Mouse (Mus musculus): ENCODE data around the gene Ms4a14. TPM values are rescaled to one million over a fixed set of nuclear protein-coding genes. Genes with fewer than 3 reads are reported as not detected.

Gene Ms4a14
- 0.93 TPM for polyA plus RNA-seq (2014; fragmentation: Illumina TruSeq; extraction: RNeasy Lipid Tissue Mini Kit (QIAGEN cat#74804); ENCODE audit: low read depth, low replicate concordance)

DNA sequence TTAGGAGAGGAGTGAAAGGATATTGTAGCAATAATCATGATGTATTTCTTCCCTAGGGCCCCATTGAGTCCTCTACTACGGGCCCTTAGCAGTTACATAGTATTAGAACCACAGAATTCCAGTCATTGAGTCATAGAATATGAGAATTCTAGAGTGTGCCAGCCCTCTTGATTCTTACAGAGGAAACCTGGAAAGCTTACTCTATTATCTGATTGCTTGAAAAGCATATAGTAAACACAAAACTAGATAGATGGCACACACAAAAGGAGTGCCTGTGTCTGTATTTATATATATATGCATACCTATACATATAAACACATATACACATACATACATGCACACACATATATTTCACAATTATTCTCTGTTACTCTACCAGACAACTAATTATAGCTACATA is at the start of gene Ms4a14:
TSS of gene Ms4a14 (minus strand) at position 101 of the 400 bp plus-strand sequence.

DNA sequence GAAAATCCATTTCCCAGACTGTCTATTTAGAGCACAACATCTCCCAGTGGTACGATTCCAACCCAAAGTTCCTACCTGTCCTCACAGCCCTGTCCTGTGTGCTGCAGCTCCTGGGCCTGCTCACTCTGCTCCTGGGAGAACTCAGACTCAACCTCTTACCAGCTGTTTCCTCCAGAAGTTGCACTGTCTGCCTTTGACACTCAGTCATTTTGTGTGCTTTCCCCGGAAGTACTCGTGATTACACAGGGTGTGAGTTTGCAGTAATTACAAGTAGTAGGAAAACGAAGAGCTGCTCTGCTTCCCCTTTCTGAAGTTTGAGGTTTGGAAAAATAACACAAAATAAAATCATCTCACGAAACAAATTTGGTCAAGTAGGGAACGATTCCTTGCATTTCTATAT is 21.7 kb upstream of the Ms4a14 start, which contains the start of gene Ms4a7:
TSS of gene Ms4a7 (minus strand) at position 215 of the 400 bp plus-strand sequence.

GRCm38 (mm10) chr19:11283773-11284172 is 30.5 kb downstream of the Ms4a14 start, which contains the start of gene Ms4a5:
TSS of gene Ms4a5 (minus strand) at chr19:11283873.

DNA sequence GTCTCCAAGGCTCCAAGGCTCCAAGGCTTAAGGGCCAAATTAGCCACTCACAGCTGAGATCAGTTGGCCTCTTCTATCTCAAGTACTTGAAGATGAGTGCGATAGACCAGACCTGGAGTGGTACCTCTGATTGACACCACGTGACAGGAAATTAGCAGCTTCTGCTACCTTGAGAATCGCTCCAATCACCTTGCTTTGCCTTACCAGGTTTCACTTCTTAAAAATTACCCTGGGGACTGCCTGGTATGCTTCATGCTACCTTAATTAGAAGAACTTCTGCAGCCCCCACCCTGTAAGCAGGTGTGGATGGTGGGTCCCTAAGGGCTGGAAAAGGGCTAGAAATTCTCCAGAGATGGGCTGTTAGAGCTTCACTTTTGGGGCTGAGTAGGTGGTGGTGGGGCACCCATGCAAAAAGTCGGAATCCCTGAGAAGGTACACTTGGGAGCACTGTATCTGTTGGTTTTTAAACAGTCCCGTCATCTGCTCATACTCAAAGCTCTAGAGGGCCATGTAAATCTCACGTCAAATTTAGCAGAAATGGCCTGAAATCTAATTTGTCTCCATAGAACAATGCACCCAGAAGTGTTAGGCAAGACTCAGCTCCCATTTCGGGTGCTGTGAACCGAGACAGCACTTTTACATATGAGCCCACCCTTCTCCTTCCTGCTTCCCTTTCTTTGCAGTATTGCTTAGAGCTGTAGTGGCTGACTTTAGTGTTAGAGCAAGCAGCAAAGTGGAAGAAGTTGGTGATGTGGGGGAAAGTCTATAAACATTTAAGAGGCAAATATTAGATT is 48.0 kb downstream of the Ms4a14 start, which contains the start of gene Ms4a1:
TSS of gene Ms4a1 (minus strand) at position 190 of the 794 bp plus-strand sequence.

Other genes with a start within 250 kb of the Ms4a14 start
- 0.93 TPM for gene Ms4a8a, start 233.4 kb downstream of the Ms4a14 start, polyA plus RNA-seq (2014; fragmentation: Illumina TruSeq; extraction: RNeasy Lipid Tissue Mini Kit (QIAGEN cat#74804); ENCODE audit: low read depth, low replicate concordance)
- gene 1700017D01Rik, start 183.6 kb downstream of the Ms4a14 start, polyA plus RNA-seq (2014; fragmentation: Illumina TruSeq; extraction: RNeasy Lipid Tissue Mini Kit (QIAGEN cat#74804); ENCODE audit: low read depth, low replicate concordance): not detected
- not detected for gene 1700025F22Rik, start 149.1 kb downstream of the Ms4a14 start, polyA plus RNA-seq (2014; fragmentation: Illumina TruSeq; extraction: RNeasy Lipid Tissue Mini Kit (QIAGEN cat#74804); ENCODE audit: low read depth, low replicate concordance)
- not detected for gene Ms4a13, start 117.7 kb downstream of the Ms4a14 start, polyA plus RNA-seq (2014; fragmentation: Illumina TruSeq; extraction: RNeasy Lipid Tissue Mini Kit (QIAGEN cat#74804); ENCODE audit: low read depth, low replicate concordance)
- not detected for gene Ms4a12, start 82.0 kb downstream of the Ms4a14 start, polyA plus RNA-seq (2014; fragmentation: Illumina TruSeq; extraction: RNeasy Lipid Tissue Mini Kit (QIAGEN cat#74804); ENCODE audit: low read depth, low replicate concordance)
- 1.9 TPM for gene Ms4a1, start 48.2 kb downstream of the Ms4a14 start, polyA plus RNA-seq (2014; fragmentation: Illumina TruSeq; extraction: RNeasy Lipid Tissue Mini Kit (QIAGEN cat#74804); ENCODE audit: low read depth, low replicate concordance)
- not detected for gene Ms4a5, start 30.6 kb downstream of the Ms4a14 start, polyA plus RNA-seq (2014; fragmentation: Illumina TruSeq; extraction: RNeasy Lipid Tissue Mini Kit (QIAGEN cat#74804); ENCODE audit: low read depth, low replicate concordance)
- gene Ms4a7, start 21.7 kb upstream of the Ms4a14 start, polyA plus RNA-seq (2014; fragmentation: Illumina TruSeq; extraction: RNeasy Lipid Tissue Mini Kit (QIAGEN cat#74804); ENCODE audit: low read depth, low replicate concordance): 12.4 TPM
- 17.1 TPM for gene Ms4a4a, start 61.1 kb upstream of the Ms4a14 start, polyA plus RNA-seq (2014; fragmentation: Illumina TruSeq; extraction: RNeasy Lipid Tissue Mini Kit (QIAGEN cat#74804); ENCODE audit: low read depth, low replicate concordance)
- 8.2 TPM for gene Ms4a4c, start 90.3 kb upstream of the Ms4a14 start, polyA plus RNA-seq (2014; fragmentation: Illumina TruSeq; extraction: RNeasy Lipid Tissue Mini Kit (QIAGEN cat#74804); ENCODE audit: low read depth, low replicate concordance)
- gene Ms4a4b, start 129.1 kb upstream of the Ms4a14 start, polyA plus RNA-seq (2014; fragmentation: Illumina TruSeq; extraction: RNeasy Lipid Tissue Mini Kit (QIAGEN cat#74804); ENCODE audit: low read depth, low replicate concordance): 3.3 TPM
- 37.9 TPM for gene Ms4a6c, start 154.9 kb upstream of the Ms4a14 start, polyA plus RNA-seq (2014; fragmentation: Illumina TruSeq; extraction: RNeasy Lipid Tissue Mini Kit (QIAGEN cat#74804); ENCODE audit: low read depth, low replicate concordance)
- gene Gm8369, start 171.5 kb upstream of the Ms4a14 start, polyA plus RNA-seq (2014; fragmentation: Illumina TruSeq; extraction: RNeasy Lipid Tissue Mini Kit (QIAGEN cat#74804); ENCODE audit: low read depth, low replicate concordance): 0.82 TPM
- 22.9 TPM for gene Ms4a6b, start 202.1 kb upstream of the Ms4a14 start, polyA plus RNA-seq (2014; fragmentation: Illumina TruSeq; extraction: RNeasy Lipid Tissue Mini Kit (QIAGEN cat#74804); ENCODE audit: low read depth, low replicate concordance)
- gene Ms4a4d, start 222.3 kb upstream of the Ms4a14 start, polyA plus RNA-seq (2014; fragmentation: Illumina TruSeq; extraction: RNeasy Lipid Tissue Mini Kit (QIAGEN cat#74804); ENCODE audit: low read depth, low replicate concordance): 19.2 TPM